Mouse (Mus musculus) liver, embryonic 11.5 days (tissue): ENCODE results near the gene Klrg1. TPM values are rescaled to one million over a fixed set of nuclear protein-coding genes. Genes with fewer than 3 reads are reported as not detected.

ENCODE experiments used
- ATAC-seq: fragments of 200-750 bp; cut with Nextera tagmentation; replicated peaks from 2 replicates; pipeline ENCODE4 v1.8.0; 2017; ENCODE audit warnings: moderate number of reproducible peaks, mild to moderate bottlenecking, moderate TSS enrichment, moderate library complexity; ENCODE audit not compliant: low FRiP score
- DNase-seq: peaks from one replicate; pipeline ENCODE4 v3.0.0-alpha.2; 2017; ENCODE audit warnings: low spot score
- H3K27ac ChIP-seq: fragments of 300-500 bp; sonication (generic); 2 replicates; pipeline ENCODE4 v1.5.1; 2014; ENCODE audit warnings: mild to moderate bottlenecking, low read depth, low read length, control low read depth
- H3K27me3 ChIP-seq: fragments of 300-500 bp; sonication (generic); replicated peaks from 2 replicates; pipeline ENCODE4 v1.6.1; 2014; ENCODE audit warnings: low read length, mixed read lengths; ENCODE audit not compliant: control insufficient read depth, insufficient read depth
- H3K36me3 ChIP-seq: fragments of 300-500 bp; sonication (generic); 2 replicates; pipeline ENCODE4 v1.6.1; 2014; ENCODE audit warnings: mild to moderate bottlenecking, low read length, moderate library complexity, mixed read lengths; ENCODE audit not compliant: control insufficient read depth, insufficient read depth
- H3K4me1 ChIP-seq: fragments of 300-500 bp; sonication (generic); replicated peaks from 2 replicates; pipeline ENCODE4 v1.6.1; 2014; ENCODE audit warnings: low read length, mixed read lengths; ENCODE audit not compliant: control insufficient read depth, insufficient read depth
- H3K4me2 ChIP-seq: fragments of 300-500 bp; sonication (generic); 2 replicates; pipeline ENCODE4 v1.6.1; 2014; ENCODE audit warnings: mild to moderate bottlenecking, control low read depth, moderate library complexity
- H3K4me3 ChIP-seq: fragments of 300-500 bp; sonication (generic); 2 replicates; pipeline ENCODE4 v1.5.1; 2014; ENCODE audit warnings: low read depth, low read length, control low read depth
- H3K9ac ChIP-seq: fragments of 300-500 bp; sonication (generic); 2 replicates; pipeline ENCODE4 v1.6.1; 2014; ENCODE audit warnings: low read depth, low read length, control low read depth
- H3K9me3 ChIP-seq: fragments of 300-500 bp; sonication (generic); 2 replicates; pipeline ENCODE4 v1.6.1; 2016; ENCODE audit warnings: low read length, inconsistent platforms, mixed read lengths; ENCODE audit not compliant: control insufficient read depth
- WGBS: fragments of 180-500 bp; shearing (Covaris S2); extraction: QIAGEN DNeasy Blood & Tissue Kit; methylation state at CpG from one replicate; pipeline ENCODE4 v1.1.7; 2014; 5-methylcytosine and 5-hydroxymethylcytosine counted together
- polyA plus RNA-seq: library from polyadenylated mRNA; unstranded; fragments of >200 nt; fragmentation: Nextera tagmentation; extraction: Ambion mirVana; gene quantifications from 2 replicates; pipeline ENCODE4 v1.2.1, GENCODE M21; 2014

Gene Klrg1
- polyA plus RNA-seq, 1 experiment from 2014 or later = not detected

DNA sequence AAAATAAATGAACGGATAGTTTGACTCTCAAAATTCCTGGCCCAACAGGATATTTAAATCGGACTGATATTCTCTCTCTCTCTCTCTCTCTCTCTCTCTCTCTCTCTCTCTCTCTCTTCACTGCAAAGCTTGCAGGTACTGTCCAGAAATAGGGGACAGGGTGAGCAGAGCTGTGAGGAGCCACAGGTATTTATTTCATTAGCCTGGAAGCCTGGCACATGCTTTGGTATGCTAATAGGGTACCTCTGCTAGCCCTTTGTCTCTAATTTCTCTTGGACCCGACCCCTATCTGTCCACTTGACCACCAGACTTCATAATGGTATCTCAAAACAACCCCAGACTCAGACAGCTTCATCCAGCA is 14.2 kb upstream of the Klrg1 start:
- Histone ChIP-seq H3K27me3 (no peaks in the 10 kb centered on the region), H3K9ac (no peak overlapping the region; the same call in 1 of the 2 replicates), H3K27ac (no peak overlapping the region), H3K4me3 (peak overlapping the region; percentile 48), H3K36me3 (no peaks in the 10 kb centered on the region), H3K9me3 (no peaks in the 10 kb centered on the region), H3K4me2 (peak overlapping the region; percentile 59), H3K4me1 (peaks cover 7% of the 10 kb centered on the region; the same call in 1 of the 2 replicates)
- no peak for DNase-seq
- no peak for ATAC-seq
- WGBS = 26% methylated on average over 3 of the region's 3 CpGs

DNA sequence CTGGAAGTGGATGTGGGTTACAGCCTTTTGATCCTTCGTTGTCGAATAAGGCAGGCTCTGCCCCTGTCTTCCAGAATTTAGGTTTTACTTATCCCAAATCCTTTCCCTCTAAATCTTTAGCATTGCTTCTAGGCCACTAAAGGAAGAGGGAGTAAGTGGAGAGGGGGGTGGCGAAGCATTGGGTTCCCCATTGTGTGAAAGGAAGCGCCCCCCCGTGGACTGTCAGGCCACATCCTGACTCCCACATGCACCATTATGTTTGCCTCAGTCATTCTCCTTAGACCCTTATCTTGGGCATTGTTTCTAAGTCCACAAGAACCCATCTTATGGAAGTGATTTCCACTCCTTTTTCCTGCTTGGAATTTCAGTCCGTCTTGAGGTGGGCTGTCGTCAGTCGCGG is 12.6 kb upstream of the Klrg1 start:
- no peak for DNase-seq
- H3K4me2 ChIP-seq = no peak overlapping the region
- H3K9me3 ChIP-seq = no peaks in the 10 kb centered on the region
- 0 out of 2 replicates have a peak, but pooled peaks have one; percentile 43 for ATAC-seq
- no peak overlapping the region for H3K27ac ChIP-seq
- whole genome bisulfite sequencing = 40% methylated on average over 9 of the region's 9 CpGs
- peaks cover 7% of the 10 kb centered on the region; the same call in 1 of the 2 replicates for H3K4me1 ChIP-seq
- H3K4me3 ChIP-seq = no peak overlapping the region
- H3K36me3 ChIP-seq = no peaks in the 10 kb centered on the region
- no peak overlapping the region for H3K9ac ChIP-seq
- no peaks in the 10 kb centered on the region for H3K27me3 ChIP-seq

DNA sequence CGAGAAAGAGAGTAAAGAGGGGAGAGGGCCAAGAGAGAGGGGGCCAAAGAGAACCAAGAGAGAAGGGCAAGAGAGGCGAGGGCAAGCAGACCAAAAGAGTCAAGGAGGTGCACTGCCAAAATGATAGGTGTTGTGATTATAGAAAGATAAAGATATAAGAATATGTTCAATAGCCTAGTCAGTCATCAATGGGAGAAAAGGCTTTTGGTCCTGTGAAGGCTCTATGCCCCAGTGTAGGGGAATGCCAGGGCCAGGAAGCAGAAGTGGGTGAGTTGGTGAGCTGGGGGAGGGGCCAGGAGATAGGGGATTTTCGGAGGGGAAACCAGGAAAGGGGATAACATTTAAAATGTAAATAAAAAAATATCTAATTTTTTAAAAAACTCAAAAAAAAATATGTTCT is 11.6 kb upstream of the Klrg1 start:
- Histone ChIP-seq H3K4me1 (peaks cover 3% of the 10 kb centered on the region; the same call in 1 of the 2 replicates), H3K4me3 (no peak overlapping the region), H3K27ac (no peak overlapping the region), H3K9ac (no peak overlapping the region), H3K4me2 (no peak overlapping the region), H3K27me3 (no peaks in the 10 kb centered on the region), H3K9me3 (no peaks in the 10 kb centered on the region), H3K36me3 (no peaks in the 10 kb centered on the region)
- 67% methylated on average over 3 of the region's 3 CpGs for WGBS
- DNase-seq (no peak), ATAC-seq (no peak)

DNA sequence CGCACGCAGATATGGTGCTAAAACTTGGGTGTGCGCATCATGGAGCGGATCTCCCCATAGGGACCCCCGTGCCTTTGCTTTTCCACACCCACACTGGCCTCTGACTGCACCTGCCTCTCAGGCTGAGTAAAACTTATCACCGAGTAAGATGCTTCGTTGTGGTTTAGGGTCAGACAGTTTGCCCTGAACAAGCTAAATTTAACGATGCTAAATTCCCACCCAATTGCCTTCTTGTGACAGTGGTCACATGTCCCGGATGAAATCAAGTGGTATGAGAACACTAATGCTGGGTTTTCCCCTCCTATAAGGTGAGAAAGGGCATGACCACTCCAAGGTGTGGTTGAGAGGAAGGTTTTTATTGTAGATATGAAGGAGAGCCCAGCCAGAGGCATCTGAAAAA is 11.1 kb upstream of the Klrg1 start:
- Histone ChIP-seq H3K4me2 (no peak overlapping the region), H3K9me3 (no peaks in the 10 kb centered on the region), H3K36me3 (no peaks in the 10 kb centered on the region), H3K4me1 (peaks cover 3% of the 10 kb centered on the region; the same call in 1 of the 2 replicates), H3K27me3 (no peaks in the 10 kb centered on the region), H3K27ac (no peak overlapping the region), H3K4me3 (no peak overlapping the region), H3K9ac (no peak overlapping the region)
- no peak for DNase-seq
- 71% methylated on average over 9 of the region's 9 CpGs for WGBS
- no peak for ATAC-seq

DNA sequence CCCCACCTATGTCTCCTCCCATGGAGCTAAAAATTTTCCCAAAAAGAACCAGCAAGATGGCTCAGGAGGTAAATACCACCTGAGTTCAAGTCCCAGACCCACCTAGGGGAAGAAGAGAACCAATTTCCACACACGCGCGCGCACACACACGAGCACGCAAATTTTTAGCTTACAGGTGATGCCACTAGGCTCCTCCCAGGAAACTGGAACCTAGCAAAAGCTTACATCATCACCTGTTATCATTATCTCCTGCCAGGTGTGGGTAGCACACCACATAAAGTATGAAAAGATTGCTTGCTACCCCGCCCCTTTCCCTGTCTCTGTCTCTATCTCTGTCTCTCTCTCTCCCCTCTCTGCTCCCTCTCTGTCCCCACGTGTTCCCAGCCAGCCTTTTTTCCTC is 10.4 kb upstream of the Klrg1 start:
- Histone ChIP-seq H3K36me3 (no peaks in the 10 kb centered on the region), H3K27ac (no peak overlapping the region), H3K4me2 (no peak overlapping the region), H3K9me3 (no peaks in the 10 kb centered on the region), H3K9ac (no peak overlapping the region), H3K4me3 (no peak overlapping the region), H3K4me1 (peaks cover 3% of the 10 kb centered on the region; the same call in 1 of the 2 replicates), H3K27me3 (no peaks in the 10 kb centered on the region)
- DNase-seq = no peak
- no peak for ATAC-seq
- 87% methylated on average over 8 of the region's 8 CpGs for WGBS

DNA sequence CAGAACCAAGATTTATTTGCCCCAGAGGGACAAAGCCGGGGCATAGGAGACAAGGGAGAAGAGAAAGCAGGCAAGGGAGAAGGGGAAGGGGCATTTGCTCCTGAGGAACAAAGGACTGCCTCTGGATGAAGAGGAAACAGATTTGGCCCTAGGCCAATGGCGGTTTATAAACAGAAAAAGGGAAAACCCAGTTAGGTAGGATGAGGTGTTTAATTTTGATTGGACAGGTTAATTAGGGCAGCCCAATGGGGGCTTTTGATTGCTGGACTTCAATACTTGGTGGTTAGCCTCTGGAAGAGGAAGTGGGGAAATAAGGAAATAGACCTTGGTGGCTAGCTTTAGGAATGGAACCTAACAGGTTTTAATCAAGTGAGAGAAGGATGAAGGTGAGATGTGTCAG is 9.5 kb upstream of the Klrg1 start:
- 60% methylated on average over 2 of the region's 2 CpGs for WGBS
- Histone ChIP-seq H3K27ac (no peak overlapping the region), H3K9ac (no peak overlapping the region), H3K9me3 (no peaks in the 10 kb centered on the region), H3K36me3 (no peaks in the 10 kb centered on the region), H3K4me3 (no peak overlapping the region), H3K4me2 (no peak overlapping the region), H3K4me1 (peaks cover 3% of the 10 kb centered on the region; the same call in 1 of the 2 replicates), H3K27me3 (no peaks in the 10 kb centered on the region)
- ATAC-seq = no peak
- no peak for DNase-seq

DNA sequence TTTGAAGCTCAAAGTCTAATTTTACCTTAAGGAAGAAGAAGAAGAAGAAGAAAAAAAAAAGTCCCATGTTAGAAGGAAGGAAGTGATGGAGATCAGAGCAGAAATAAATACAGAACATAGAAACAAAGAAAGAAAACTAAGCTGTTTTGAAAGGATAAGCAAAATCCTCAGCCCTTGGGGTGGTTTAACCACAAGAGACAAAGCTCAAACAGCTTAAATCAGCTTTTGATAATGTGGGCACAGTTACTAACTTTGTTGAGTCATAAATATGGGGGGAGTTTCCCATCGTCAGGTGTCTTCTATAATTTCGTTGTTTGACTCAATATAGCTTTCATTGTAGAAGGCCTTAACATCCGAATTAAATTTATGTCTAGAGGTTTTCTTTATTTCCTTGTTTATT is 9.1 kb upstream of the Klrg1 start:
- ATAC-seq (no peak), DNase-seq (no peak)
- Histone ChIP-seq H3K4me3 (no peak overlapping the region), H3K4me2 (no peak overlapping the region), H3K4me1 (no peaks in the 10 kb centered on the region), H3K9ac (no peak overlapping the region), H3K9me3 (no peaks in the 10 kb centered on the region), H3K27me3 (no peaks in the 10 kb centered on the region), H3K36me3 (no peaks in the 10 kb centered on the region), H3K27ac (no peak overlapping the region)
- 76% methylated on average over 3 of the region's 3 CpGs for WGBS

DNA sequence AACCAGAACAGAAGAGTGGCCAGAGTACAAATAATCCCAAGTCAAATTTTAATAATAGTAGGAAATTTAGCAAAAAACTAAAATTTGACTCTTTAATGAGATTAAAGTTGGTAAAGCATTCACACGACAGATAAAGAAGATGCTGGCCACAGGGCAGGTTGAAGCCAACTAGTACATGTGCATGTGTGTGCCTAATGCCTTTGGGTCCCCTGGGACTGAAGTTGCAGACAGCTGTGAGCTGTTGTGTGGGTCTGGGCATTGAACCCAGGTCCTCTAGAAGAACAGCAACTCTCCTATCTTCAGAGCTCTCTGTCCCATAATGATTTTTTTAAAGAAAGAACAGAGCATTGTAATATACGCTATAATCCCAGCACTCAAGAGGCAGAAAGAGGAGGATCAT is 8.6 kb upstream of the Klrg1 start:
- Histone ChIP-seq H3K9ac (no peak overlapping the region), H3K27ac (no peak overlapping the region), H3K4me3 (no peak overlapping the region), H3K36me3 (no peaks in the 10 kb centered on the region), H3K27me3 (no peaks in the 10 kb centered on the region), H3K4me2 (no peak overlapping the region), H3K4me1 (no peaks in the 10 kb centered on the region), H3K9me3 (no peaks in the 10 kb centered on the region)
- ATAC-seq (no peak), DNase-seq (no peak)
- WGBS = 83% methylated on average over 2 of the region's 2 CpGs

DNA sequence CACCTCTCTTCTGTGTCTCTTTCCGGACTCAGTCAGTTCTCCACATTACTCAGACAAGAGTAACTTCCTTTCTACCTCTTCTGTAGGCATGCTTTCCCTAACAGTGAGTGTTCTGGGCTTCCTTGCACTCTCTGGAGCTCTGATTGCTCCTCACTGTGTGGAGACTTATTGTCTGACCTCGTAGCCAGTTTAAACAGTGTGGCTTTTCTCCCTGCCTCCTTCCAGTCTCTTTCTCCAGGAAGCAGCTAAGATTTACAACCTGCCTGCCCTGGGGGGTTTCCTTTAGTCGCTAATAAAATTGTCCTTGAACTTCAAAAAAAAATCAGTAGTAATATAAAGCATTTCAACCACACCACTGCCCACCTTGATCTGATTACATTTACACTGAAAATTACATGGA is 7.6 kb upstream of the Klrg1 start:
- no peaks in the 10 kb centered on the region for H3K27me3 ChIP-seq
- no peak overlapping the region for H3K4me3 ChIP-seq
- DNase-seq (no peak), ATAC-seq (no peak)
- no peak overlapping the region for H3K9ac ChIP-seq
- no peak overlapping the region for H3K4me2 ChIP-seq
- no peaks in the 10 kb centered on the region for H3K4me1 ChIP-seq
- no peaks in the 10 kb centered on the region for H3K36me3 ChIP-seq
- WGBS = 43% methylated on average over 3 of the region's 3 CpGs
- H3K27ac ChIP-seq = no peak overlapping the region
- no peaks in the 10 kb centered on the region for H3K9me3 ChIP-seq
